Mouse (Mus musculus): ENCODE results near the gene Hs3st2.
"Not testable (repeated sequence)": the region's sequence is repeated elsewhere in the genome, so short reads cannot be mapped to it uniquely, and the experiment has no call there.

Gene Hs3st2

DNA sequence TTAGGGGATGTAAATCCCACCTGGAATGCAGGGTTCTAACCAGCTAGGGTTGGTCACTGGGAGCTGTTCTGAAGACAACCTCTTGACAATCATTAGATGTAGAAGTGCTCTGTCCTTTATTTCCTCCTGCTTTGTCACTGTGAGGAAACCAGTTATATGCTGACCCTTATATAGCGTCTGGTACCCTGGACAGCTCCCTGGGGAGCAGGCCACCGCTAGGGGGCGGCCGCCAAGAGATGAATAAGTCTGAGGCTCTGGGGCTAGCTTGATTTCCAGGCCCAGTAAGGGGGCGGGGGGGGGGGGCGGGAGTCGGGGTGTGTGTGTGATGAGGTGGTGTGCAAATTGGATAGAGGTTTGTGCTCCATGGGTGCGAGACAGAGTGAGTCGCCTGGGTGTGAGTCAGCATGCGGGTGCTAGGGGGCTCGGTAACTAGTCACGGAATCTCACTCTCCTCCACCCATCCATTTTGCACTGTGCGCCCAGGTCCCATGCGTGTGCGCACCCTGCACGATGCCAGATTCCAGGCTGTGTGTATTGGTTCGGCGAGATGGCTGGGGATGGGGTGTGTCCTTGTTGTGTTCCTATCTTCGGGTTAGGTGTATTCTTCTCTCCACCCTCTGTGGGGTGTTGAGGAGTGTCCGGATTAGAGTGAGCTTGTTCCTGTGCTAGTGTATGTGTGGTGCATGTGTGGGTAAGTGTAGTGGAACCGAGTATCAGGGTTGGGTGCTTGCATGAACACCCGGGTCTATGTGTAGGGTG lies at the start of gene Hs3st2:
Gene Hs3st2, plus strand, starts transcription at position 635 of the 759 bp plus-strand sequence.
- DNase-seq (ENCODE audit: low read depth, low spot score): peak; percentile 5

DNA sequence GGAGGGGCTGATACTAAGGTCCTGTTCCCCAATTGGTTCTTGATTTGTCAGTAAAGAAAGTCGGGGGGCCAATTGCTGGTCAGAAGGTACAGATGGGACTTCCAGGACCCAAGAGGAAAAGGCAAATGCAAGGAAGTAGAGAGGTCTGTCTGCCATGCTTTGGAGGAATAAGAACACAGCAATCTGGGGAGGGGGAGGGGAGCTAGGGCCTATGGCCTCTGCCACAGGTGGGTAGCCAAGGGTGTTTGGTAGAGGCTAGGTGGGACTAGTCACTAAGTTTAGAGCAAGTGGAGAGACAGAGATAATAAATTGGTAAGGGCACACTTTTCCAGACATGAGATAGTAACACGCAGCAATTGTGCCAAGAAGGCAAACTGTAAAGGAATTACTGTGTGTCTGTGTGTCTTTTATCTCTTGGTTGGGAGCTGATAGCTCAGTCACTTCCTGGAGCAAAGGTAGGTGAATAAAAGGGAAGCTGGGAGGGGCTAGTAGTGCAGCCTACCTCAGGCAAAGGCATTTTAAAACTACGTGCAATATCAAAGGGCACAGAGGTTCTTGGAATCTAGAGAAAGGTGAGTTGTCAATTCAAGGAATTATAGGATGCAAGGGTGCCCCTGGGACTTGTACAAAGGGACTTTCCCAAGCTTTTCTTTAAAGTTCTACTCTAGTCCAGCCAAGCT lies 43.2 kb upstream of the Hs3st2 start:
- DNase-seq (ENCODE audit: low read depth, low spot score): no peak

DNA sequence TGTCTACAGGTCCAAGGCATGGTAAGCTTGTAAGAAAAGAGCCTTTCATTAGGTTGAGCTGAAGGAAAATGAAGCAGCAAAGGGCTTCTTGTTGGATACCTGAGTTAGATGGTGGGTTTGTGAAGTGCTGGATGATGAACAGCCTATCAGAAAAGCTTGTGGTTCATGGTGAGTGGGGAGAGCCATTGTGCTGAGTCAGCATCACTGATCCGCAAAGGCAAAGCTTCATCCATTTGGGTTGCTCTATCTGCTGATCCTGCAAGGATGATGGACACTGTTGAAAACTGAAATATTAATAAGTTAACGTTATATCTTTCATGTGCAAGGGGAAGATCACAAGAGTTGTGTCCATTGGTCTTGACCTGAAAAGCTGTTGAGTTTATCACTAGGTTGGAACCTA lies 40.0 kb upstream of the Hs3st2 start:
- no peak for DNase-seq (ENCODE audit: low read depth, low spot score)

DNA sequence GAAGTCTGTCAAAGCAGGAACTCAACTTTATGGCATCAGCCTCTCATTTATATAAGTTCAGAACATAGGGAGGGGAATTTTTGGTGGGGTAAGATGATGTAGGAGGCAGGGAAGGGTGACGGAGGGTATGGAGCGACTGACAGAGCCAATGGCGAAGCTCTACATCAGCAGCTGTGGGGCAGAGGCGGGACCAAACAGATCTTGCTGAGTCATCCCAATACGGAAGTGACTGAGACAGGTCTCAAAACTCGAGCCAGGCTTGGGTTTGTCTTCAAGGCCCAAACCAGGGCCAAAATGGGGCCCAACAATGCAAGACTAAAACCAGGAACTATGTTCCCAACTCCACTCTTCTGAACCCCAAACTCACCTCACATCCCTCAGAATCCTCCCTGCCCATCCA lies 30.2 kb upstream of the Hs3st2 start:
- not testable (repeated sequence) for DNase-seq (ENCODE audit: low read depth, low spot score)

DNA sequence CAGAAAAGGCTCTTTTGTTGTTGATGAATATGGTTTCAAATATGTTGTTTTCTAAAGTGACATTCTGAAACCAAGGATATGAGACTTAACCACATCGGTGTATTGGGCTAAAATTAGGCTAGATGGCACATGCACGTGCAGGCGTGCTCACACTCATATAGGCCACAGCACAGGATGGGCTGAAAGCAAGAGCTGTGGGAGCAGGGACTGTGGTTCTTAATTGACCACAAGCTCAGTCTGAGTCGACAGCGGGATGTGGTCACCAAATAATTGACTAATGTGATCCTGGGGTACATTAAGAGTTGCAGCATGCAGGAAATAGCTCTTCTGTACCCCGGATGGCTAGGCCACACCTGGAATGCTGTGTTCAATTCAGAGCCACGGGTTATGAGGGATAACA lies 26.1 kb upstream of the Hs3st2 start:
- DNase-seq (ENCODE audit: low read depth, low spot score): no peak

DNA sequence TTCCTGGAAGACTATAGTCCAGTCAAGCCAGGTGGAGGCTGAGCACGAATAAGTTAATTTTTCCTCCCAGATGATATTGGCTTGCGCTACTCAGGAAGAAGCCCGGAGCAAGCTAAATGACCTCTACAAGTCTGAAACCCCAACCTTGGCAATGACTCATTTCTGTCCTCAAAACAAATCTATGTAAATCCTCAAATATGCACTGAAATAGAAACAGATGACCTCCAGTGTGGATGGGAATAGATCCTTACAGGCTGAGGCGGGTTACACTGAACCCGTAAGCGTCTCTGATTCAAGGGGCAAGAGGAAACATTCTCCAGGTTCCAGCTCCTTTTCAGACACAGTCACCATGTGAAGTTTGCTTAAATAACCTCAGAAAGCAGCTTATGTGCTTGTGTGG lies 24.5 kb upstream of the Hs3st2 start:
- no peak for DNase-seq (ENCODE audit: low read depth, low spot score)

DNA sequence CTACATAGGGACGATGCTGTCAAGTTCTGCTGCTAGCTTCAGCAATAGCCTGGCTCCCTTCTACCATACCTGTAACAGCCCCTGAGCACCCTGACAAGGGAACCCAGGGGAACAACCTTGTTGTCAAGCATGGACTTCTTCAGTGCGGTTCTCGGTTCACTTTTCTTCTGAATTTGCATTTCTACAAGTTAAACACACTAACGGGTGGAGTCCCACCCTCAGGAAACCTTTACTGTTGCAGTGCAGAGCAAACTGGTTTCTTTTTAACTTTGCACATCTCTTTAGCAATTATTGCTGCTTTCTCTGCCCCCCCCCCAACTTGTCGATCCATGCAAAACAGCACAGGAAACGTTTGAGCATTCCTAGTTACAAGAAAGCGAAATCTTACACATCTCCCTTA lies 19.7 kb upstream of the Hs3st2 start:
- DNase-seq (ENCODE audit: low read depth, low spot score): no peak

DNA sequence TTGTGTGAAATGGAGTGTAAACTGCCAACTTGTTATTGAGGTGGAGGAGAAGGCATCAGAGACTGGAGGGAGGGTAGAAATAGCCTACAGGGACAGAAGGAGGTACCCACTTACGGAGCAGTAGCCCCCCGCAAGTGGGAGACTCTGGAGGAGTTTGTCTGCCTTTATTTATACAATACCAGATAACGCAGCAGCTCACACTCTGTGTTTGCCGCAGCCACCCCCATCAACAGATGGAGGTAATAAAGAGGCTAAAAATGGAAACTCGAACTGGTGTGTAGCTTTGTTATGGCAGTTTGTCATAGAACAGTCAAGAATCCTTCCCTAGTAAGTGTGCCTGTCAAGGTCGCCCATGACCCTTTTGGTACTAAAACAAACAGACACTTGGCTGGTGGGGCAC lies 16.2 kb upstream of the Hs3st2 start:
- no peak for DNase-seq (ENCODE audit: low read depth, low spot score)

DNA sequence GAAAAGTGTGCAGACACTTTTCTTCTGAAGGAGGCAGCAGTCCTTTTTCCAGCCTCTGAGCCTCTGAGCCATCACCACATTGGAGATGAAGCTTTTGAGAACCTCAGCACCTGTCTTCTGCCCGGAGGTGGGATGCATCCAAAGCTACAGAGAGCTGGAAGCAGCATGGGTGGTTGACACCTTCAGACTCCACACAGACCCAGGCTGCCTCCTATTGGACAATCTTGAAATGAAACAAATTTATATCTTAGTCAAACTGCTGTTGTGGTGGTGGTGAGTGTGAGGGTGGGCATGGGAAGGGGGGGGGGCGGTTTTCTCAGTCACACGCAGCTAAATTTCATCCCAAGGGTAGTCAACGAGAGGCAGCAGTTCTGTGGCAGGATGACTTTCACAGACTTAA lies 12.7 kb upstream of the Hs3st2 start:
- no peak for DNase-seq (ENCODE audit: low read depth, low spot score)

DNA sequence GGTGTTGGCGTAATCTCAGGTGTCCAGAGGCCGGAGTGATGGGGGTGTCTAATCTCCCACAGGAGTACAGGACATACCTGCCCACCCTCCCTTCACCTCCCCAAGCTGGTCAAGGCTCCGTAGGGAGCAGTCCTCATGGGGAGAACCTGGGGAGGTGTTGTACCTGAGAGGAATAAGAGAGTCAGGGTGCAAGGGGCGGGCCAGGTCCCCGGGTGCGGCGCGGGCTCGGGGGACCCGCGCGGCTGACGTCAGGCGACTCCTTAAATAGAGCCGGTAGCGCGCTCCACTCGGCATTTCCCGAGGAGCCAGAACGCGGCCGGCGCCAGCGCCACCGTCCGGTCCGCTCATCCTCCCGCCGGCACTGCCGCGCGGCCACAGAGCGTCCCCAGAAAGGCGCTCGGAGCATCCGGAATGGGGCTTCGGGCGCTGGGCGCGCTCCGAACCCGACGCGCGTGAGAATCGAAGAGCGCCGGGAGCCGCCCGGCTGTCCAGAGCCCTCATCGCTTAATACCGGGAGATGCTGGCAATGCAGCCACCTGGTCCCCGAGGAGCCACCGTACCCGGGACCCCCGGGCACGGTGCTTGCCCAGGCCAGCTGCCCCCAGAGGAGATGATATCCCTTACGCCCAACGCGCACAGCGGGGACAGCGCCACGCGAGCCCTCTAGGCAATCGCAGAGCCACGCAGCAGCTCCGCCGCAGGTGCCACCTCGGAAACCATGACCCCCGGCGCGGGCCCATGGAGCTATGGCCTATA lies 503 bp downstream of the Hs3st2 start:
- no peak for DNase-seq (ENCODE audit: low read depth, low spot score)

DNA sequence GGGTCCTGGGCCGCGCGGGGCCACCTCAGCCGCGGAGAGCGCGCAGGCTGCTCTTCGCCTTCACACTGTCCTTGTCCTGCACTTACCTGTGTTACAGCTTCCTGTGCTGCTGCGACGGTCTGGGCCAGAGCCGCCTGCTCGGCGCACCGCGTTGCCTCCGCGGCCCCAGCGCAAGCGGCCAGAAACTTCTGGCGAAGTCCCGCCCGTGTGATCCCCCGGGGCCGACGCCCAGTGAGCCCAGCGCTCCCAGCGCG lies 1.0 kb downstream of the Hs3st2 start:
- no peak for DNase-seq (ENCODE audit: low read depth, low spot score)

DNA sequence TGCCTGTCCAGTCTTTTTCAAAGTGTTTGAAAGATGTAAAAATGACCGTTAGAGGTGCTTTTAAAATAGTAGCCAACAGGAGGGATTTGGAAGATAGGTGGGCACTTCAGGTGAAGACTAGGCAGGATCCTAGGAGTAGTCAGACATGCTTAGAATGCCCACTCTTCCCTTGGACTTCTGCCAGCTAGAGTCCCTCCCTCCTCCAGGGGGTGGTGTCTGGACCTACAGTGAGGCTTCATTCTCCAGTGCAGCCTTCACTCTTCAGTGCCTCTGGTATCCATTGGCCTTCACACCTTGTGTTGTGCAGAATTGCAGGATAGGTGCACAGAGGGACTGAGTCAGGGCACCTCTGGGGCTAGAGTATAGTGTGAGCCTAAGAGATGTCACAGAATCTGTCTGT lies 2.2 kb downstream of the Hs3st2 start:
- DNase-seq (ENCODE audit: low read depth, low spot score): no peak

DNA sequence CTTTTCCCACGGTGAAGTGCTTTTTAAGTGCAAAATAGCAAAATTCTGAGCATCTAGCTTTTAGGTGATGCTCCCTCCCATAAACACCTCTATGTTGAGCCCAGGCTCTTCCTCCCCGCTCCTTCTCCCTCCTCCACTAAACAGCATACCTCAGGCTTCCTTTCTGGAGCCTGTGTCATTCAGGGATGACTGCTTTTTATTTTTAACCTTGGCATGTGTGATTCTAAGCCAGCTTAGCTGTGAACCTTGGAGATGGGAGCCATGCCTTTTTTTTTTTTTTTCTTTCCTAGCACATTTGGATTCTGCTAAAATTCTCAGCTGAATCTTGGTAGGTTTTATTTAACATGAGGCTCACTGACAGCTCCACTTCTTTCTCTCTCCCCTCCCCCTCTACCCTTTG lies 3.2 kb downstream of the Hs3st2 start:
- no peak for DNase-seq (ENCODE audit: low read depth, low spot score)

DNA sequence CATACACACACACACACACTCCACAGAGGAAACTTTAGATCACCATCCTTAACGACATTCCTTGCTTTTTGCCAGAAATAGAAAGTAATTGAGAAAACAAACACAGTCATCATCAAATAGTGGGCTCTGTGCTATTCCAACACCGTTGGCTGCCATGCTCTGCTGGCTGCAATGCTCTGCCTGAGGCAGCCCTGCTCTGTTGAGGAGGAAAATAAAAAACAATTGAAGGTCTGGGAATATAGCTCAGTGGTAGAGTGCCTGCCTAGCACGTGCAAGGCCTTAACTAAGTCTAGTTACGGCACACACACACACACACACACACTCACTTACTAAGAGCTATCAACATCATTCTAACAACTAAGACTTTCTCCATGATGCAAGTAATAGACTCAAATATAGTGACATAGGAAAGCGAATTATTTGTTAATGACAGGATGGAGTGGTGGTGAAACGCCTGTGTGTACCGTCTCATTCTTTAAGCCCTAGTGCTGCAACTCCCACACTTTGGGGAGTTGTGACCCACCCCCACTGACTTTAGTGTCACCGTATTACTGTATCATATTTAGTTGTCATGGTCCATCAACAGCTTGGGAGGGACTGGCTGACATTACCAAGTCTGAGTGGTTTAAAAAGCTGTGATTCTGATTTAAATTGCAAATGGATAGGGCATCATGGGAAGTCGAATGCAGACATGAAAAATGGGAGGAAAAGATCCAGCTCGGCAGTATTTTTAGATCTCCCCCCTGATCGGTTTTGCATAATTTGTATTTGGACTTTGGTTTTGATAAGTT lies 19.3 kb downstream of the Hs3st2 start:
- DNase-seq (ENCODE audit: low read depth, low spot score): no peak

DNA sequence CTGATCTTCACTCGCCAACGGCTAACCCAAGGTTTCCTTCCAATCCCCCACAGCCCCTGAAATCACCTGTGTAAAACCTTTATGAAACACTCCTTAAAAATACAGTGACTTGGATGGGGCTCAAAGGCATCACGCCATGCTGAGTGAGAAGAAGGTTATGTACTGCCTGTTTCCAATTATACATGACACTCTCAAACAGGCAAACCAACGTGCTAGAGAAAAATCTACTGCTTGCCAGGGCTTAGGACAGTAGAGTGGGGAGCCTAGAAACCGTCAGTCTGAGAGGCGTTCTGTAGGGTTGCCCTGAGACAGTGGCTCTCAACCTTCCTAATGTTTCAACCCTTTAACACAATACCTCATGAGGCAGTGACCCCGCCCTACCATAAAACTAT lies 19.8 kb downstream of the Hs3st2 start:
- DNase-seq (ENCODE audit: low read depth, low spot score): no peak

DNA sequence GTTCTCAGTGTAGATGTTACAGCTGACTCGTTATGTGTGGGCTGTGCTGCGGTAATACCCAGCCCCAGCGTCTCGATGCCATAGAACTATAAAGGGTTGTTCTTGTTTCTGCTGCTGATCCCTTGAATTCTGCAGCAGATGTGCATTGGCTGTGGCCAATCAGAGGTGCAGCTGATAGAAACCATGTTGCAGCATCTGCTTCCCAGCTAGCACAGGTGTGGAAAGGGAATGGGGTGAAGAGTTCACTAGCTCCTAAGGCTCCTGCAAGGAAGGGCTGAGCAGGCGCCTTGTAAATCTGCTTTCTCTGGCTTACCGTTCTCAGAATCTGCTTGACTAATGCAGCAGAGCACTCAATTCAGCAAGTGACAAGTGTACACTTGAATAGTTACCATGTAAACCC lies 45.2 kb downstream of the Hs3st2 start:
- DNase-seq (ENCODE audit: low read depth, low spot score): no peak

DNA sequence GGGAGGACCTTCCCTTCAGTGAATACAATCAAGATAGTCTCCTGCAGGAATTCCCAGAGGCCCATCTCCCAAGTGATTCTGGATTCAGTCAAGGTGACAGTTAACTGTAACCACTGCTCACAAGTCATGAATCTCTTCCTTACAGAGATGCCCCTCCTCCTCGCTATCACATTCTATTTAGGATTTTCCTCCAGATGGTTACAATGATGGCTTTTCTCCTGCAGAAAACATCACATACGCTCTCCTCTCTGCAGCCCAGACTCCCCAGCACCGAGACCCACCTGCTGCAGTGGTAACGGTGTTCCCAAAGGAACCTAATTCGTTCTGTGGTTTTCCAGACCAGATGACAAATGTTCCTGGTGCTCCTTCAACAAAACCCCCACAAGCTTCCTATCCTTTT lies 49.5 kb downstream of the Hs3st2 start:
- DNase-seq (ENCODE audit: low read depth, low spot score): no peak

DNA sequence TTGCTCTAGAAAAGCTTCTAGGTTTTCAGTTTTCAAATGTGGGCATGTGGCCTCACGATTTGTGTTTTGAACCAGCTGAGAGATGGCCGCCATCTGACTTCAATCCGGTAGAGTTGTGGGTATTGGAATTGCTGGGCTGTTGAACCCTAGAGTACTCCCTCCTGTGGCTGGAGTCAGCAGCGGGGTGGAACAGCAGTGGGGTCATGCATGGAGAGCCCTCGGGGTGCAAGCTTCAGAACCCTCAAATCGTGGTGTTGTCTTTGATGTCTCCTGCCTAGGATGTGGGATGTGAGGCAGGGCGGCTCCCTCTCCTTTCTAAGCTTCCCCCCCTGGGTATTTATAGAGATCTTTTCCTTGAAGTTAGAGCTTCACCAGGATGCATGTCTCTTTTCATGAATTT lies 52.7 kb downstream of the Hs3st2 start:
- DNase-seq (ENCODE audit: low read depth, low spot score): no peak

DNA sequence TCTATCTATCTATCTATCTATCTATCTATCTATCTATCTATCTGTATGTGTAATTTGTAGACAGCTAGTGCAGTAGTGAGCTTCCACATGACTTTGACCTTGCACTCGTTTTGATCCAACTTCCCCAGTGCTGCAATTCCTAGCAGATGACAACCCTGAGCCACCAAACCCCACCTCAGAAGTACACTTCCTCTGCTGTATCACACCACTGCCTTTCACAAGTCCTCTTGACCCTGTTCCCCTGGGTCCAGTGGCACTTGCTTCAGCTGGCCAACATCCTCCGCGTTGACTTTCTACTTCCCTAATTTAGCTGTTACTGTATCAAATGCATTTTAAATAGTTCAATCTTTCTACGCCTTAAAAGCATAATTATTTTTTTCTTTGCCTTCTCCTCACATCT lies 54.6 kb downstream of the Hs3st2 start:
- DNase-seq (ENCODE audit: low read depth, low spot score): no peak

DNA sequence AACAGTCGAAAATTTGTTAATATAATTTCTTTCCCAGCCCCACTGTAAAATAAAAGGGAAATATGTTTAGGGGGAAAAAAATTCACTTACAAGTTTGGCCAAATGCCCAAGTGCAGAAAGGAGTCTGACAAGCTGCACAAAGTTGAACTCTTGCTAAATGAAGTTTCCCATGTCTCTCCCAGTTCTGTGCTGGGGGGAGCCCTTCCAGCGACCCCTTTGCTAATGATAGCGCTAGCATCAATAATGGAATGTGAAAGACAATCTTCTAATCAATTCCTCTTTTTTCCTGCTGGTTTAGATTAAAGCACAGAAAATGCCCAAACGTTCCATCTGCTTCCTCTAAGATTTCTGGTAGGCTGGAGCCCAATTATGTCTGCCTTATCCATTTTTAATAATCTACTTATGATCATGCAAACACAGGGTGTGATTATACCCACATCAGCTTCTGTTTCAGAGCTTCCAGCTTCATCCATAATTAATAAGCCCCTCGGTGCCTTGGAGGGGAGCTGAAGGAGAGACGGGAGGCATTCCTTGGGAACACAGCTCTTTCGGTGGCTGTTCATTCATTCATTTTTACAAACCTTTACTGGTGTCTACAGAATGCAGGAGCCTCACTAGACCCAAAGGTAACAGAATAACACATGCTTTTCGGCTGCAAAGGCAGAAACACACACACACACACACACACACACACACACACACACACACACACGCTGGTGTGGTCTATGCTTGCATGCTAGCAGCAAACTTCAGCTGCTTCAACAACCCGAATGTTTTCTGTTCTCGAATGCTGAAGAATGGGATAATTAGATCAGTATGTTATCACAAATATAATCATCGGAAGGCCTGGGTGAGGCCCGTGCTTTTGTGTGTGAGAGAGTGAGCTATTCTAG lies 59.5 kb downstream of the Hs3st2 start:
- no peak for DNase-seq (ENCODE audit: low read depth, low spot score)

DNA sequence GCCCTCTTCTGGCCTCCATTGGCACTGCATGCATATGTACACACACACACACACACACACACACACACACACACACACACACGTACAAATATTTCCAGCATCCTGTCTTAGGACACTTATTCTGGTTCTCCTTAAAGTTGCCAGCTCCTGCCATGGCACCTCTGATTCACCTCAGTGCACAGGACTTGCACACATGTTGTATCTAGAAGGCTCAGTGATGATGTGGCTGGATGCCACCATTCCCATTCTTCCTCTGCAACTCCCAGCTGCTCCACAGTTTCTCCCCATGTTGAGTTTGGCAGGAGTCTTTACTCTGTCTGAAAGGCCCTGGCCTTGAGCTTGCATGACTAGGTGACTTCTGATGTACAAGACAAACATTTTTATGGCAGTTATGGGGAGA lies 65.1 kb downstream of the Hs3st2 start:
- DNase-seq (ENCODE audit: low read depth, low spot score): no peak
